Mouse (Mus musculus): ENCODE results near the gene Efnb2. TPM values are rescaled to one million over a fixed set of nuclear protein-coding genes. Genes with fewer than 3 reads are reported as not detected.

Gene Efnb2
- polyA plus RNA-seq, 1 experiment from 2014 or later = 18.3 TPM

DNA sequence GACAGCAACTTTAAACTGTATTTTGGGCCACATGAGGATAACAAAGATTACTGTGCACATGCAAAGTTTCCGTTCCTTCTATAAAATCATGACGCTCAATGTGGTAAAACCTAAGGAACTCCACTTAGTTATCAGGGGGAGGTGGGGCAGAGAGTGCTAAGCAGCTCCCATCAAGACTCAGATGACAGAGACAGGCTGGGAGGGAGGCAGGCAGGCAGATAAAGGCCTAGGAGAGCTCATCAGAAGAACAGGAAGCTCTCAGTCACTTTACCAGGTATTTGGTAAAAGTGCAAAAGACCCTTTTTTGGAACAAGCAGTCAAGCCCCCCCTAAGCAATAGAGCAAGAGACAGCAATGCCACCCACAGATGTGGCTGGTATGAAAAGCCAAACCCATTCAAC lies 24.5 kb upstream of the Efnb2 start:
- H3K4me3 ChIP-seq (ENCODE audit: low read depth, low read length) = no peak overlapping the region
- no peak overlapping the region for H3K27ac ChIP-seq (ENCODE audit: low read depth, low read length)
- no peaks in the 10 kb centered on the region for H3K27me3 ChIP-seq (ENCODE audit: control insufficient read depth, insufficient read depth, low read length)
- H3K4me1 ChIP-seq (ENCODE audit: control insufficient read depth, insufficient read depth, low read length) = peaks cover 19% of the 10 kb centered on the region
- H3K4me2 ChIP-seq = no peak overlapping the region
- 87% methylated on average over 2 of the region's 2 CpGs for WGBS
- DNase-seq (ENCODE audit: low spot score, missing footprints) (no peak), ATAC-seq (ENCODE audit: low FRiP score) (no peak)
- H3K36me3 ChIP-seq (ENCODE audit: control insufficient read depth, insufficient read depth, low read length) = peaks cover 3% of the 10 kb centered on the region; the same call in 1 of the 2 replicates
- H3K9me3 ChIP-seq (ENCODE audit: control insufficient read depth, low read length) = no peaks in the 10 kb centered on the region
- no peak overlapping the region for H3K9ac ChIP-seq (ENCODE audit: low read length)

DNA sequence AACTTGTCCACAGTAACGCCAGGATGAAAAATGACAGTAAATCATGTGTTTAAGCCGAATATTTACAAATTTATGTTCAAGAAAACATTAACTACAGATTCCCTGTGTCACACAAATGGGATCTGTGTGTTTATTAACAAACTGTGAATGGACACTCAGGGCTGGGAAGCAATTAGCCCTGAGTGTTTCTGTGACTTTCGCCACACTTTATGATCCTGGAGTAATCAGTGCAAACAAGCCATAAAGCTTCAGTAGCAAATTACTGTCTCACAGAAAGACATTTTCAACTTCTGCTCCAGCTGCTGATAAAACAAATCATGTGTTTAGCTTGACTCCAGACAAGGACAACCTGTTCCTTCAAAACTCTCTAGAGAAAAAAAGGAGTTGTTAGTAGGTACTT lies 21.7 kb upstream of the Efnb2 start:
- no peaks in the 10 kb centered on the region for H3K27me3 ChIP-seq (ENCODE audit: control insufficient read depth, insufficient read depth, low read length)
- no peak overlapping the region for H3K27ac ChIP-seq (ENCODE audit: low read depth, low read length)
- no peak overlapping the region for H3K4me2 ChIP-seq
- ATAC-seq (ENCODE audit: low FRiP score) (no peak), DNase-seq (ENCODE audit: low spot score, missing footprints) (no peak)
- WGBS = 92% methylated on average over 3 of the region's 3 CpGs
- H3K9ac ChIP-seq (ENCODE audit: low read length) = no peak overlapping the region
- H3K9me3 ChIP-seq (ENCODE audit: control insufficient read depth, low read length) = no peaks in the 10 kb centered on the region
- H3K4me3 ChIP-seq (ENCODE audit: low read depth, low read length) = no peak overlapping the region
- peaks cover 5% of the 10 kb centered on the region; the same call in 1 of the 2 replicates for H3K36me3 ChIP-seq (ENCODE audit: control insufficient read depth, insufficient read depth, low read length)
- peaks cover 6% of the 10 kb centered on the region for H3K4me1 ChIP-seq (ENCODE audit: control insufficient read depth, insufficient read depth, low read length)

DNA sequence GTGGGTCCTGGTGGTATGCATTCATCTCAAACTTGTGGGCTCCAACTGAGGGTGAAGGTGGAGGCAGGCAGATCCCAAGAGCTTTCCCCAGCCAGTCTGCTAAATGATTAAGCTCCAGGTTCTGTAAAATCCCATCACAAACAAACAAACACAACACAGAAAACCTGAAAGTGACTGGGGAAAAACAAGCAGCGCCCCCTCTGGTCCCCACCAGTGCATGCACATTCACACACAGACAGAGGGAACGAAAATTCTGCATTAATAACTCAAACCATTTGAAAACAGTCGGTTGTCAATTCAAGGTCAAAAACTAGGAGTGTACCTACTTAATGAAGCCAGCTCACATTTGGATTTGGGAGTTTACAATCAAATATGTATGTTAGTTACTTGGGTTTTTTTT lies 17.2 kb upstream of the Efnb2 start:
- no peak overlapping the region for H3K27ac ChIP-seq (ENCODE audit: low read depth, low read length)
- ATAC-seq (ENCODE audit: low FRiP score) (no peak), DNase-seq (ENCODE audit: low spot score, missing footprints) (no peak)
- H3K27me3 ChIP-seq (ENCODE audit: control insufficient read depth, insufficient read depth, low read length) = no peaks in the 10 kb centered on the region
- H3K4me3 ChIP-seq (ENCODE audit: low read depth, low read length) = no peak overlapping the region
- H3K4me2 ChIP-seq = no peak overlapping the region
- WGBS = 89% methylated on average over 3 of the region's 3 CpGs
- H3K9ac ChIP-seq (ENCODE audit: low read length) = no peak overlapping the region
- H3K9me3 ChIP-seq (ENCODE audit: control insufficient read depth, low read length) = no peaks in the 10 kb centered on the region
- H3K36me3 ChIP-seq (ENCODE audit: control insufficient read depth, insufficient read depth, low read length) = peaks cover 10% of the 10 kb centered on the region; the same call in 1 of the 2 replicates
- H3K4me1 ChIP-seq (ENCODE audit: control insufficient read depth, insufficient read depth, low read length) = no peaks in the 10 kb centered on the region

DNA sequence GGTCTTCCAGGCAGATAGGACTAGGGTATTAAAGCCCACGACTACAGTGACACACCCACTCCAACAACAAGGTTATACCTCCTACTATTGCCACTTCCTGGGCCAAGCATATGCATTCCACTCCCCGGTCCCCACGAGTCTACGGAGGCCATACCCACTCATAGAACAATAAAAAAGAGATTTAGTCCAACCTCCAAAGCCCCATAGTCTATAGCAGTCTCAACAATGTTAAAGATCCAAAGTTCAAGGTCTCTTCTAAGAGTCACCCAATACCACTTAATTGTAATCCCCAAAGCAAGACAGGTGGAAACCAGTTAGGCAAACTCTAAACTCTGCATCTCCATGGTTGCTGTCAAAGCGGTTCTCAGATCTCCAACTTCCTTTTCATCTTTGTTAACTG lies 13.8 kb upstream of the Efnb2 start:
- Histone ChIP-seq H3K36me3 (ENCODE audit: control insufficient read depth, insufficient read depth, low read length) (peaks cover 7% of the 10 kb centered on the region; the same call in 1 of the 2 replicates), H3K9me3 (ENCODE audit: control insufficient read depth, low read length) (no peaks in the 10 kb centered on the region), H3K9ac (ENCODE audit: low read length) (no peak overlapping the region), H3K4me3 (ENCODE audit: low read depth, low read length) (no peak overlapping the region), H3K4me2 (no peak overlapping the region), H3K27ac (ENCODE audit: low read depth, low read length) (no peak overlapping the region), H3K4me1 (ENCODE audit: control insufficient read depth, insufficient read depth, low read length) (no peaks in the 10 kb centered on the region), H3K27me3 (ENCODE audit: control insufficient read depth, insufficient read depth, low read length) (no peaks in the 10 kb centered on the region)
- no peak for ATAC-seq (ENCODE audit: low FRiP score)
- no peak for DNase-seq (ENCODE audit: low spot score, missing footprints)
- WGBS = 93% methylated on average over 5 of the region's 5 CpGs

DNA sequence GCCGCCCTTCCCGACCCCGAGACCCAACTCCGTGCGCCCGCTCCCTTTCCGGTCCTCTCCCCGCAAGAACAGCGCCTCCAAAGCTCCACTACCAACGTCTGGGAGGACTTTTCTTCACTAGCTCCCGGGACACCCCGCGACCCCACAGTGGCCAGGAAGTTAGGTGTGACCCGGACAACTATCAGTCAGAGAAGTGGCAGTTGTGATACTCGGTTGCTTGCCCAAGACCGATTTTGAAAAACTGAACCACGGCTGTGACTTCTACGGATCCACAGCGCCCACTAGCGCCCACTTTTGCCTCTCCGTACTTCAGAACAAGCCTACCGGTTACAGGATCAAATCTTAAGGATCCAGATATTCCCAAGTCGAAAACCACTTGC lies 707 bp upstream of the Efnb2 start:
- 0% methylated on average over 23 of the region's 23 CpGs for WGBS
- Histone ChIP-seq H3K4me1 (ENCODE audit: control insufficient read depth, insufficient read depth, low read length) (peaks cover 27% of the 10 kb centered on the region), H3K4me3 (ENCODE audit: low read depth, low read length) (peak overlapping the region; percentile 80), H3K9ac (ENCODE audit: low read length) (peak overlapping the region; percentile 41), H3K36me3 (ENCODE audit: control insufficient read depth, insufficient read depth, low read length) (0 out of 2 replicates have a peak, but pooled peaks cover 2% of the 10 kb centered on the region), H3K27me3 (ENCODE audit: control insufficient read depth, insufficient read depth, low read length) (peaks cover 19% of the 10 kb centered on the region), H3K9me3 (ENCODE audit: control insufficient read depth, low read length) (no peaks in the 10 kb centered on the region), H3K27ac (ENCODE audit: low read depth, low read length) (no peak overlapping the region), H3K4me2 (peak overlapping the region; percentile 92)
- peak; percentile 15 for ATAC-seq (ENCODE audit: low FRiP score)
- peak; percentile 100 for DNase-seq (ENCODE audit: low spot score, missing footprints)

DNA sequence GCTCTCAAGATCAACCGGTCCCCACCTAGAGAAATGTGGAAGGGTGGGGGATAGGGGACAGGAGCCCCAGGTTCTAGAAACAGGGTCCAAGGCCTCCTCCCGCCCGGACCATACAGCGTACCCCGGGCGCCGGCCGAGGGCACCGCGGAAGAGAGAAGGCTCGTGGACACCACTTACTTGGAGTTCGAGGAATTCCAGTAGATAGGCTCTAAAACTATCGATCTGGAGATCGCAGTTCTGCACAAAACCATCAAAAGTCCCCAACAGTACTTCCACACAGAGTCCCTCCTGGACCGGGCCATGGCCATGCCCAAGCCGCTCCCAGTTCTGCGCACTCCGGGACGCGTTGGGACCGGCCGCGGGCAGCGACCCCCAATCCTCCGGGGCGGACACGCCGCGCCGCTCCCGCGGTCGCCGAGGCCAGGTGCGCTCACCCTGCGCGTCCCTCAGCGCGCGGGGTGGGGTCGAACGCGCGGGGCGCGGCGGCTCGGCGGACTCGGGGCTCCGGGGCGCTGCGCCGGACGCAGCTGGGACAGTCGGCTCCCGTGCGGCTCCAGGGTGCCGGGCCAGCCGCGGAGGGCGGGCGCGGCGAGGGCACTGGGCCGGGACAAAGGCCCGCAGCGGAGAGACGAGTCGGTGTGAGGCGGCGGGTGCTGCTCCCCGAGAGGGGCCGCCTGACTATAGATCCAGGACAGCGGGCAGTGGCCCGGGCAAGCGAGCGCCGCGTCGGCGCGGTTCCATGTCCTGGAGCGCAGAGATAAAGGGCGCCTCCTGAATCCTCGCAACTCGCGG lies 539 bp downstream of the Efnb2 start:
- H3K27ac ChIP-seq (ENCODE audit: low read depth, low read length) = peak overlapping the region; percentile 68
- under 1% methylated on average over 88 of the region's 88 CpGs for WGBS
- peak; percentile 49 for ATAC-seq (ENCODE audit: low FRiP score)
- H3K4me2 ChIP-seq = peak overlapping the region; percentile 92
- peaks cover 23% of the 10 kb centered on the region for H3K27me3 ChIP-seq (ENCODE audit: control insufficient read depth, insufficient read depth, low read length)
- DNase-seq (ENCODE audit: low spot score, missing footprints) = peak; percentile 96
- peaks cover 35% of the 10 kb centered on the region for H3K4me1 ChIP-seq (ENCODE audit: control insufficient read depth, insufficient read depth, low read length)
- H3K4me3 ChIP-seq (ENCODE audit: low read depth, low read length) = peak overlapping the region; percentile 80
- peak overlapping the region; percentile 81 for H3K9ac ChIP-seq (ENCODE audit: low read length)
- no peaks in the 10 kb centered on the region for H3K36me3 ChIP-seq (ENCODE audit: control insufficient read depth, insufficient read depth, low read length)
- H3K9me3 ChIP-seq (ENCODE audit: control insufficient read depth, low read length) = no peaks in the 10 kb centered on the region

DNA sequence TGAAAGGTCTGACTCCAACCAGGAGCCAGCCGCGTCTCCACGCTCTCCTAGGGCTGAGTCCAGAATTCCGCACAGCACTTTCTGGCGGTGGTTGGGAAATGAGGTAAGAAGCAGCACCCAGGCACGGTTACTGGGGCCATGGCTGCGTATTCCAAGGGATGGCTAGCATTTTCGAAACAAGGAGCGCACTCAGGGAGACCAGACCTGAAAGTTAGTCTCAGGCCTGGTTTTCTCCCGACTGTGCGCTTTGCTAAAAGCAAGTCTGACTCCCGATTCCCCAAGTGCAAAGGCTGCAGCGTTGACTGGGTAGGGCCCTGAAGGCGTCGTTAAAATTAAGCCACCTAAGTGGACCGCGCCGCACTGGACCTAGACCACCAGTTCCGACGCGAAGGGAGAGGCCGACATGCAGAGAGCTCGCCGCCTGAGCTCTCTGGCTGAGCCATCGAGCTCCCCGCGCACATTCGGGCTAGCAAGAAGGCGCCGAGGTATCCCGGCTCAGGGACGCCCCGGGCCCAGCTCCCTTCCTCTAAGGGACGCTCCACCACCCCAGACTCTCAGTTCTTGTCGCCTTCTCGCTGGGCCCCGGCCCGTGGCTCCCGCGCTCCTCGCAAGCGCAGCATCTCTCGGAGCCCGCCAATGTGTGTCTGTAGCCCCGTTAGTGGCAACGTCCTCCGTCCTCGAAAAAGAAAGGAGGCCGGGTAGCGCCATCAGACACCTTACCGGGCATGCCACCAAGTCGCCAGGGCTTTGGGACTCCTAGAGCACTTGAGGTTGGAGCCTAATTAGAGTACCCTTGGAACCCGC lies 1.3 kb downstream of the Efnb2 start:
- peaks cover 24% of the 10 kb centered on the region for H3K27me3 ChIP-seq (ENCODE audit: control insufficient read depth, insufficient read depth, low read length)
- peak overlapping the region; percentile 81 for H3K9ac ChIP-seq (ENCODE audit: low read length)
- DNase-seq (ENCODE audit: low spot score, missing footprints) = peak; percentile 97
- peak overlapping the region; percentile 92 for H3K4me2 ChIP-seq
- no peaks in the 10 kb centered on the region for H3K9me3 ChIP-seq (ENCODE audit: control insufficient read depth, low read length)
- peak overlapping the region; percentile 80 for H3K4me3 ChIP-seq (ENCODE audit: low read depth, low read length)
- H3K36me3 ChIP-seq (ENCODE audit: control insufficient read depth, insufficient read depth, low read length) = no peaks in the 10 kb centered on the region
- WGBS = under 1% methylated on average over 53 of the region's 53 CpGs
- peak overlapping the region; percentile 28; the same call in 1 of the 2 replicates for H3K27ac ChIP-seq (ENCODE audit: low read depth, low read length)
- ATAC-seq (ENCODE audit: low FRiP score) = no peak
- H3K4me1 ChIP-seq (ENCODE audit: control insufficient read depth, insufficient read depth, low read length) = peaks cover 40% of the 10 kb centered on the region

DNA sequence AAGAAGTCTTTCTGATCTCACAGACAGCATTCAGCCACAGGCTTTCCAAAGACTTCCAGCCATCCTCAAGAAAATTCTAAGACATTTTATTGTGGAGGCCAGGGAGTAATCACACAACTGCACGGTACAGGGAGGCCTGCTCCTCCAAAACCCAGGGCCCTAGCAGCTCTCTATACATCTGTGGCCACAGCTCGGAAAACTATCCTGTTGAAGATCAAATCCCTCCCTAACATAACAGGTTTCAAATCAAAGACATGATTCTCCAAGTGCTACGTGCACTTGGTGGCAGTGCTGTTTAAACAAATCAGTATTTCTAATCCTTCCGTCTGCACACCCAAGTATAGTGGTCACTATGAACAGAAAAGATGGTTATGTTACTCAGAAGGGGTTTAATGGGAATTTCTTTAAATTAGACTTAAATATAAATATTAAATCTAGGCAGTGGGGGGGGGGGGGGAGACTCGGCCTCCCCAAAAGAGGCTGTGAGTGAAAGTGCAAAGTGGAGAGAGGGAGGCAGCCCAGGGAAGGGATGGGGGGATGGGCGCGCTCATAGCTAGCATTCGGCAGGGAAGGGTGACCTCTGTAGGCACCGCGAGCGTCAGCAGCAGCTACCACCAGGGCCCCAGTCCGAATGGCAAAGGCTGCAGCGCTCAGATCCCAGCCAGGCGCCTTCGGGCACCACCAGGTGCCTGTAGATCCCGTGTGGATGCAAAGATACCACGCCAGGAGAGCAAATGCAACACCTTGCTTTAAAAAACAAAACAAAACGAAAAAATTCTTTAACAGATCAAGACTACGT lies 2.4 kb downstream of the Efnb2 start:
- Histone ChIP-seq H3K4me1 (ENCODE audit: control insufficient read depth, insufficient read depth, low read length) (peaks cover 50% of the 10 kb centered on the region), H3K9me3 (ENCODE audit: control insufficient read depth, low read length) (no peaks in the 10 kb centered on the region), H3K4me2 (peak overlapping the region; percentile 92), H3K9ac (ENCODE audit: low read length) (peak overlapping the region; percentile 45; the same call in 1 of the 2 replicates), H3K36me3 (ENCODE audit: control insufficient read depth, insufficient read depth, low read length) (no peaks in the 10 kb centered on the region), H3K27me3 (ENCODE audit: control insufficient read depth, insufficient read depth, low read length) (peaks cover 34% of the 10 kb centered on the region), H3K4me3 (ENCODE audit: low read depth, low read length) (peak overlapping the region; percentile 80), H3K27ac (ENCODE audit: low read depth, low read length) (no peak overlapping the region)
- 2% methylated on average over 19 of the region's 19 CpGs for WGBS
- DNase-seq (ENCODE audit: low spot score, missing footprints) (peak; percentile 96), ATAC-seq (ENCODE audit: low FRiP score) (peak; percentile 45)

All from midbrain, embryonic 11.5 days (tissue).